Mouse (Mus musculus) megakaryocyte, embryonic 14.5 days (primary cell): ENCODE results near the gene Fgf4. TPM values are rescaled to one million over a fixed set of nuclear protein-coding genes. Genes with fewer than 3 reads are reported as not detected.

Experiments
- H3K27me3 ChIP-seq: replicated peaks from 2 replicates; pipeline ENCODE3; 2012; ENCODE audit warnings: inconsistent platforms
- H3K36me3 ChIP-seq: replicated peaks from 2 replicates; pipeline ENCODE3; 2012; ENCODE audit warnings: low read length, inconsistent platforms, mixed read lengths
- H3K4me1 ChIP-seq: 2 replicates; pipeline ENCODE4 v1.6.1; 2012; ENCODE audit warnings: inconsistent platforms
- H3K4me3 ChIP-seq: replicated peaks from 2 replicates; pipeline ENCODE3; 2012; ENCODE audit warnings: moderate library complexity, mild to moderate bottlenecking, inconsistent platforms
- H3K9me3 ChIP-seq: 2 replicates; pipeline ENCODE4 v1.6.1; 2012; ENCODE audit warnings: inconsistent platforms
- FLI1 ChIP-seq: IDR thresholded peaks from 2 replicates; pipeline ENCODE4 v1.6.1; 2012; ENCODE audit warnings: low read length, inconsistent platforms, mixed read lengths
- GATA1 ChIP-seq: IDR thresholded peaks from 3 replicates; pipeline ENCODE4 v1.6.1; 2012; ENCODE audit warnings: mixed read lengths, low read length, inconsistent platforms, borderline replicate concordance
- polyA plus RNA-seq: library from polyadenylated mRNA; stranded (reverse); fragments of >175 nt; gene quantifications from 2 replicates; pipeline ENCODE4 v1.2.3, GENCODE M21; 2012; ENCODE audit warnings: low replicate concordance; ENCODE audit not compliant: insufficient read depth

Fgf4 gene
- polyA plus RNA-seq, 1 experiment, result not detected

DNA sequence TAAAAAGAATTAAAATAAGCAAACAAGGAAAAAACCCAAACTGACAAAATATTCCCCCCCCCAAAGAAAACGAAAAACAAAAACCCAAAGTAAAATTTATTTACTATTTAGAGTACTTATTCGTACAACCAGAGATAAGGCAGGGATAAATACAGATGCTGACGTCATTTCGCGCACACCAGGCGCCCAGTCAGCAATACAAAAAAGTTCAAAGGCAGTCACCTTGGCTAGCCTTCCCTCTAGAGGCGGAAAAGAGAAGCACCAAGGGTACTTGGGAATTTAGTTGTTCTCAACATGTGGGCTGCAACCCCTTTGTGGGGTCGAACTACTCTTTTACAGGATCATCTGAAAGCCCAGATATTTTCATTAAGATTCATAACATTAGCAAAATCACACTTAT is 60.6 kb downstream of the Fgf4 start:
- TF ChIP-seq GATA1, result no peak
- TF ChIP-seq FLI1, result no peak
- H3K36me3 ChIP-seq, result no peaks in the 10 kb centered on the region
- peaks cover 30% of the 10 kb centered on the region for H3K4me1 ChIP-seq
- H3K4me3 ChIP-seq, result no peak overlapping the region
- H3K27me3 ChIP-seq, result peaks cover 28% of the 10 kb centered on the region
- peaks cover 7% of the 10 kb centered on the region for H3K9me3 ChIP-seq

DNA sequence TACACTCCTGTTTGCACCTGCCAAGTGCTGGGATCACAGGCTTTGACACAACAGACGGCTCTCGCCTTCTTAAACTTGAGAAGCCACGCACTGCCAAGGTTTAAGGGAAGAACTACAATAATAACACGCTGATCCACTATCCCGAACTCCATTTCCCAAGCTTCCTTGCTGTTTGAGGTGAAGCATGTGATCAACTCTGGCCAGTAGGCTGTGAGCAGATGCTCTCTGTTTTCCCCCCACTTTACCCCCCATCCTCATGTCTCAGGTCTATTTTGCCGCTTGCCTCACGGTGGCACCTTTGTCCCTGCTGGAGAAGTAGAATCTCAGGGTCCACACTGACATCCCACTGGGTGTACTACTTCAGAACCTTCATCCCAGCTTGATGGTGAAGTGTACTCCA is 61.5 kb downstream of the Fgf4 start:
- Histone ChIP-seq H3K4me1 (peaks cover 30% of the 10 kb centered on the region), H3K9me3 (peaks cover 7% of the 10 kb centered on the region), H3K4me3 (no peak overlapping the region), H3K27me3 (peaks cover 22% of the 10 kb centered on the region), H3K36me3 (no peaks in the 10 kb centered on the region)
- no peak for TF ChIP-seq FLI1
- TF ChIP-seq GATA1, result no peak

GRCm38 (mm10) chr7:144911121-144911520 is 64.0 kb downstream of the Fgf4 start:
- Histone ChIP-seq H3K4me1 (peaks cover 44% of the 10 kb centered on the region), H3K36me3 (no peaks in the 10 kb centered on the region), H3K9me3 (no peaks in the 10 kb centered on the region), H3K27me3 (peaks cover 8% of the 10 kb centered on the region), H3K4me3 (no peak overlapping the region)
- no peak for TF ChIP-seq FLI1
- TF ChIP-seq GATA1, result no peak

- no peak for TF ChIP-seq FLI1
- no peak for TF ChIP-seq GATA1
These were observed 65.7 kb downstream of the Fgf4 start for GRCm38 (mm10) chr7:144912897-144913296.

GRCm38 (mm10) chr7:144914296-144914947 is 67.3 kb downstream of the Fgf4 start:
- H3K36me3 ChIP-seq, result peaks cover 29% of the 10 kb centered on the region
- H3K9me3 ChIP-seq, result no peaks in the 10 kb centered on the region
- peaks cover 42% of the 10 kb centered on the region for H3K4me1 ChIP-seq
- H3K4me3 ChIP-seq, result peak overlapping the region; percentile 94
- no peaks in the 10 kb centered on the region for H3K27me3 ChIP-seq
- TF ChIP-seq FLI1 (no peak), GATA1 (no peak)

More at GRCm38 (mm10) chr7:144912897-144913296, 65.7 kb downstream of the Fgf4 start:
- peaks cover 41% of the 10 kb centered on the region for H3K4me1 ChIP-seq
- H3K4me3 ChIP-seq, result no peak overlapping the region
- H3K9me3 ChIP-seq, result no peaks in the 10 kb centered on the region
- peaks cover 4% of the 10 kb centered on the region for H3K27me3 ChIP-seq
- H3K36me3 ChIP-seq, result peaks cover 15% of the 10 kb centered on the region

Other genes starting within 250 kb of the Fgf4 start
- not detected in 2 replicates for gene Ano1, start 95.4 kb upstream of the Fgf4 start, polyA plus RNA-seq
- 7.0 and 9.2 TPM in 2 replicates for gene Fgf3, start 9.3 kb upstream of the Fgf4 start, polyA plus RNA-seq
- gene Fgf15, start 49.2 kb downstream of the Fgf4 start, polyA plus RNA-seq, result 1.3 TPM in 1 of 2 replicates, not detected in the other
- gene LTO1, start 67.7 kb downstream of the Fgf4 start, polyA plus RNA-seq, result 1.3 and 20.1 TPM in 2 replicates
- 12.9 and 17.6 TPM in 2 replicates for gene Ccnd1, start 92.6 kb downstream of the Fgf4 start, polyA plus RNA-seq